Mouse (Mus musculus) lung, embryonic 16.5 days (tissue): ENCODE measurements around the gene Gdpd3. TPM values are rescaled to one million over a fixed set of nuclear protein-coding genes. Genes with fewer than 3 reads are reported as not detected.

Experiments used
- ATAC-seq: fragments of 200-750 bp; cut with Nextera tagmentation; 2 replicates; pipeline ENCODE4 v1.8.0; 2017; ENCODE audit warnings: low read depth, mild to moderate bottlenecking, moderate library complexity
- H3K27ac ChIP-seq: fragments of 300-500 bp; sonication (generic); 2 replicates; pipeline ENCODE4 v1.5.1; 2014; ENCODE audit warnings: mild to moderate bottlenecking, control low read depth, low read length
- H3K27me3 ChIP-seq: fragments of 300-500 bp; sonication (generic); 2 replicates; pipeline ENCODE4 v1.6.1; 2014; ENCODE audit warnings: low read depth, low read length, mixed read lengths; ENCODE audit not compliant: control insufficient read depth, insufficient read depth
- H3K36me3 ChIP-seq: fragments of 300-500 bp; sonication (generic); 2 replicates; pipeline ENCODE4 v1.6.1; 2014; ENCODE audit warnings: low read length; ENCODE audit not compliant: control insufficient read depth, insufficient read depth
- H3K4me1 ChIP-seq: fragments of 300-500 bp; sonication (generic); replicated peaks from 2 replicates; pipeline ENCODE4 v1.6.1; 2014; ENCODE audit warnings: low read length, mixed read lengths; ENCODE audit not compliant: control insufficient read depth, insufficient read depth
- H3K4me2 ChIP-seq: fragments of 300-500 bp; sonication (generic); 2 replicates; pipeline ENCODE4 v1.6.1; 2014; ENCODE audit warnings: low read depth, low read length, control low read depth
- H3K4me3 ChIP-seq: fragments of 300-500 bp; sonication (generic); 2 replicates; pipeline ENCODE4 v1.5.1; 2014; ENCODE audit warnings: mild to moderate bottlenecking, low read length, control low read depth
- H3K9ac ChIP-seq: fragments of 300-500 bp; sonication (generic); 2 replicates; pipeline ENCODE4 v1.6.1; 2014; ENCODE audit warnings: low read length, control low read depth
- H3K9me3 ChIP-seq: fragments of 300-500 bp; sonication (generic); 2 replicates; pipeline ENCODE4 v1.6.1; 2016; ENCODE audit warnings: low read length; ENCODE audit not compliant: control insufficient read depth
- WGBS: fragments of 180-500 bp; shearing (Covaris S2); extraction: QIAGEN DNeasy Blood & Tissue Kit; methylation state at CpG from one replicate; pipeline ENCODE4 v1.1.7; 2014; 5-methylcytosine and 5-hydroxymethylcytosine counted together
- polyA plus RNA-seq: library from polyadenylated mRNA; unstranded; fragments of >200 nt; fragmentation: Nextera tagmentation; extraction: Ambion mirVana; gene quantifications from 2 replicates; pipeline ENCODE4 v1.2.1, GENCODE M21; 2015

The Gdpd3 gene
- polyA plus RNA-seq, 1 experiment from 2014 or later, result 4.2 TPM

DNA sequence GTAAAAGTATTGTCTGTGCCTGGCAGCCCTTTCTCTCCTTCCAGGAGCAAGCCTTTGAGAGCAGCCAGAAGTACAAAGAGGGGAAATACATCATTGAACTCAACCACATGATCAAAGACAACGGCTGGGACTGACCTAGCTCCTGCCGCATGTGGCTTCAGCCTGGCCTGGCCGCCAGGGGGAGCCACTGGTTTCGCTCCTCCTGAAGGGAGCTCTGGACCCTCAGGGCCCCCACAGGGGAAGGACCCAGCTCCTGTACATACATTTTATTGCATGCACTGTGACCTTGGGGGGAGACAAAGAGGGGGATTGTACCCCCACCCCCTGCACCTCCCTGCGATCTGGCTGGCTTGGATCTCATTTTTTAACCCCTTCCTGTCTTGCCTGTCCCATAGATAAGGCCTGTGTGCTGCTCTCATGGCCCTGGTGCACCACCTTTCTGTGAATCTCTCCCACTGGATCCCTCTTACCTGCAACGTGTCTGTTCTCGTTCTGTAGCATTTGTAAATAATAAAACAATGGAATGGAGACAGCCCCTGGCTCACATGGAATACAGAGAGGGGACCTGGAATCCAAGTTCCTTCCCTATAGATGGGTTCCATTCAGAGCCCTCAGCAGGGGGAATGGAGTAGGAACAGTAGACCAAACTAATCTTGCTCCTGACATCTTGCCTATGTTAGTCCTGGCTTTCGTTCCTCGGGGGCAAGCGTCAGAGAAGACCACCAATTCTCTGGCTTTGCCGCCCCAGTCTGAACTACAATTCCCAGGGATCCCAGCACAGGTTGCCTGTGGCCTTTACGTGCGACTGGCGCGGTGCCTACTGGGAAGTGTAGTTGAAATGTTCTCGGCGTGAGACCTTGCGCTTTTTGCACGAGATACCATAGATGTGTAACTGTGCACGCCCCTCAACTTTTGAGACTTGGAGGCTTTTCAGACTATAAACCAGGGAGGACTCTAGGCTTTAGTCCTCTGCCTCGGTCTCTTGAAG lies 14.1 kb downstream of the Gdpd3 start:
- Histone ChIP-seq H3K9me3 (no peaks in the 10 kb centered on the region), H3K9ac (peak overlapping the region; percentile 69), H3K4me2 (peak overlapping the region; percentile 93), H3K4me1 (peaks cover 37% of the 10 kb centered on the region), H3K4me3 (peak overlapping the region; percentile 52), H3K27me3 (no peaks in the 10 kb centered on the region), H3K27ac (peak overlapping the region; percentile 63), H3K36me3 (peaks cover 23% of the 10 kb centered on the region)
- peak; percentile 59 for ATAC-seq
- WGBS, result 0% methylated on average over 21 of the region's 21 CpGs

DNA sequence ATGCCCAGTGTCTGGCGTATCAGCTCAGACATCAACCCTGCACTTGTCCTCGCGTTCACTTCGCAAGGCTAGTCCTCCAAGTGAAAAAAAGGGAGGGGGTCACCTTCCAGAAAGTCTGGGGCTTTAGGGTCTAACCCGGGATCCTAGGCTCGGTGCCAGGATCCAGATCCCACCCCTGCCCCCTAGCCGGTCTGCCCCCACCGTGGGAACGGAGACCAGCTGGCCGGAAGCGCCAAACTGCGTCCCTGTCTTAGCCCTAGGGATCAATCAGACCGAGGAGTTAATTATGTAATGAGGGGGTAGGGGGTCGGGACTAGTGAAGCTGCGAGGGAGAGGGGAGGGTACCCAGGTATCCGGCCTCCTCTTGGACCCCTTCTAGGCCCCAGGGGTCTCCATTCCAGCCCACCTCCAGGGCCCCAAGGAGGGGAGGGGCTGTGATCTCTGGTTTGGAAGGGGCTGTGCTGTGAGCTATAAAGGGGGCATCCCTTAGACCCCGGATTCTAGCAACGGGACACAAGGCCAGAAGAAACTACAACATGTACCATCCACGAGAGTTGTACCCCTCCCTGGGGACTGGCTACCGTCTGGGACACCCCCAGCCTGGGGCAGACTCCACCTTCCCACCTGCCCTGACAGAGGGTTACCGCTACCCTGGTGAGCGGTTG lies 15.0 kb downstream of the Gdpd3 start, which contains the start of gene Tbx6:
Gene Tbx6, plus strand, starts transcription at position 513 of the 665 bp plus-strand sequence.
- no peaks in the 10 kb centered on the region for H3K9me3 ChIP-seq
- H3K9ac ChIP-seq, result peak within 1 kb of the TSS; percentile 69
- peak within 1 kb of the TSS; percentile 93 for H3K4me2 ChIP-seq
- peaks cover 30% of the 10 kb centered on the region for H3K4me1 ChIP-seq
- WGBS, result 7% methylated on average over 22 of the region's 22 CpGs
- H3K4me3 ChIP-seq, result peak within 1 kb of the TSS; percentile 52
- H3K27me3 ChIP-seq, result no peaks in the 10 kb centered on the region
- peaks cover 28% of the 10 kb centered on the region for H3K36me3 ChIP-seq
- peak; percentile 1; the same call in 1 of the 2 replicates for ATAC-seq
- no peak within 1 kb of the TSS for H3K27ac ChIP-seq

DNA sequence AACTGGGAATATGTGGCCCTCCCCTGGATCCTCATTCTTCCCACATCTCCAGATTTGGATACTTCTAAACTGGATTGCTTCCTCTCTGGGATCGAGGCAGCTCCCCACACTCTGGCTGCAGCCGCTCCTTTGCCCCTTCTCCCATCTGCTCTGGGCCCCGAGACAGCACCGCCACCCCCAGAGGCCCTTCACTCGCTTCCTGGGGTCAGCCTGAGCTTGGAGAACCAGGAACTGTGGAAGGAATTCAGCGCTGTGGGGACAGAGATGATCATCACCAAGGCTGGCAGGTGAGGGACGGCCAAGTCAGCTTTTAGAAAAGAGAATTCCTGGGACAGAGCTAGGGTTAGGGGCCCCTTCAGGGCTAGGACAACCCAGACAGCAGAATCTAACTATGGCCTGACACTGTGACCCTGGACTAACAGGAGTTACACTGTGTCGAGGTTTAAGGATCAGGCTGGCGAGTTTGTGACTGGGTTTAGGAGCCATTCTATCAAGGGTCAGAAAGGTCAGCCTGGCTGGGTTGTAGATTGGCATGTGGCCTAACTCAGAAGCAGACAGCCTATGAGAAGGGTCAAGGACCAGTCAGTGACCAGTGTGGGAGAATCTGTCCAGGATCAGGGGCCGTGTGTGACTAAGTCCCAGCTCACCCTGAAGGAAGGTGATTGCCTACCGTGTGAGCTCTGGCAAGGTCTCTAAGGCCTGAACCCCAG lies 15.7 kb downstream of the Gdpd3 start:
- H3K36me3 ChIP-seq, result peaks cover 34% of the 10 kb centered on the region
- H3K4me2 ChIP-seq, result no peak overlapping the region
- H3K4me3 ChIP-seq, result no peak overlapping the region
- no peak overlapping the region for H3K27ac ChIP-seq
- H3K9ac ChIP-seq, result peak overlapping the region; percentile 69; the same call in 1 of the 2 replicates
- peaks cover 28% of the 10 kb centered on the region for H3K4me1 ChIP-seq
- ATAC-seq, result no peak
- H3K27me3 ChIP-seq, result no peaks in the 10 kb centered on the region
- H3K9me3 ChIP-seq, result no peaks in the 10 kb centered on the region
- WGBS, result 39% methylated on average over 11 of the region's 11 CpGs

DNA sequence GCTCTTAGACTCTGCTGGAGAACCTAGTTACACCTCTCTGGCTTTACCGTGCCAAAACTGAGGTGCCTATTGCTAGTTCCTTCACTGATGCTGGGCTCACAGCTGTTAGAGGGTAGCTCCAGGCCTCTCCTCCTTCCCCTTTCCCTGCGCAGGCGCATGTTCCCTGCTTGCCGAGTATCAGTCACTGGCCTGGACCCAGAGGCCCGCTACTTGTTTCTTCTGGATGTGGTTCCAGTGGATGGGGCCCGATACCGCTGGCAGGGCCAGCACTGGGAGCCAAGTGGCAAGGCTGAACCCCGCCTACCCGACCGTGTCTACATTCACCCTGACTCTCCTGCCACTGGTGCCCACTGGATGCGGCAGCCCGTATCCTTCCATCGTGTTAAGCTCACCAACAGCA lies 16.6 kb downstream of the Gdpd3 start:
- Histone ChIP-seq H3K27ac (no peak overlapping the region), H3K4me3 (no peak overlapping the region), H3K4me2 (no peak overlapping the region), H3K27me3 (no peaks in the 10 kb centered on the region), H3K36me3 (peaks cover 43% of the 10 kb centered on the region), H3K4me1 (peaks cover 23% of the 10 kb centered on the region), H3K9me3 (no peaks in the 10 kb centered on the region), H3K9ac (no peak overlapping the region)
- 76% methylated on average over 13 of the region's 13 CpGs for WGBS
- no peak for ATAC-seq

DNA sequence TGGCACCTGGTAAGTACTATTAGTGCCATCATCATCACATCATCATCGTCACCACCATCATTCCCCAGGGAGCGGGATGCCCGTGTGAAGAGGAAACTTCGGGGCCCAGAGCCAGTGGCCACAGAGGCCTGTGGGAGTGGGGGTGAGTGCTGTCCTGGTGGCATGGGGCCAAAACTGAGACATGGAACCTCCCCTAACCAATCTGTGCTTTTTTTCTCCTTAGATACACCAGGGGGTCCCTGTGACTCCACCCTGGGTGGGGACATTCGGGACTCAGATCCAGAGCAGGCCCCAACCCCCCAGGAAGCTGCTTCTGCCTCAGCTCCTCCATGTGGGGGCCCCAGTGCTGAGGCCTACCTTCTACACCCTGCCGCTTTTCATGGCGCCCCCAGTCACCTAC lies 18.3 kb downstream of the Gdpd3 start:
- Histone ChIP-seq H3K9ac (no peak overlapping the region), H3K27ac (no peak overlapping the region), H3K4me1 (peaks cover 17% of the 10 kb centered on the region), H3K4me3 (no peak overlapping the region), H3K27me3 (no peaks in the 10 kb centered on the region), H3K36me3 (peaks cover 54% of the 10 kb centered on the region), H3K4me2 (no peak overlapping the region), H3K9me3 (no peaks in the 10 kb centered on the region)
- WGBS, result 75% methylated on average over 7 of the region's 7 CpGs
- ATAC-seq, result no peak

DNA sequence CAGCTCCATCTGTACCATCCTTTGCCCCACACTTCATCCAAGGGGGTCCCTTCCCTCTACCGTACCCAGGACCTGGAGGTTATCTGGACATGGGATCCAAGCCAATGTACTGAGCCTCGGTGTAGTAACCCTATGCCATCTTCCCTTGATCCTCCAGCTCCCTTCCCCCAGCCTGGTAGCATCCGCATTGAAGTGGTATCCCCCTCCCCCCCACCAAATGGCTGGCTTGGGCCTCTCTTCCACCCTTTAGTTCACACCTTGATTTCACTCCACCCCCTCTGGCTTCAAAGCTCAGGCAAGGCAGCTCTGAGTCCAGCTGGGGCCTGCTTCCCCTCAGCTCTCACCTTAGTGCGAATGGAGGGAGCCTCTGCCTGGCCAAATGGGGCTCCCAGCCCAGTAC lies 18.9 kb downstream of the Gdpd3 start:
- Histone ChIP-seq H3K36me3 (peaks cover 58% of the 10 kb centered on the region), H3K4me1 (peaks cover 11% of the 10 kb centered on the region), H3K4me2 (no peak overlapping the region), H3K27ac (no peak overlapping the region), H3K27me3 (no peaks in the 10 kb centered on the region), H3K4me3 (no peak overlapping the region), H3K9ac (no peak overlapping the region), H3K9me3 (no peaks in the 10 kb centered on the region)
- no peak for ATAC-seq
- WGBS, result 69% methylated on average over 4 of the region's 4 CpGs

DNA sequence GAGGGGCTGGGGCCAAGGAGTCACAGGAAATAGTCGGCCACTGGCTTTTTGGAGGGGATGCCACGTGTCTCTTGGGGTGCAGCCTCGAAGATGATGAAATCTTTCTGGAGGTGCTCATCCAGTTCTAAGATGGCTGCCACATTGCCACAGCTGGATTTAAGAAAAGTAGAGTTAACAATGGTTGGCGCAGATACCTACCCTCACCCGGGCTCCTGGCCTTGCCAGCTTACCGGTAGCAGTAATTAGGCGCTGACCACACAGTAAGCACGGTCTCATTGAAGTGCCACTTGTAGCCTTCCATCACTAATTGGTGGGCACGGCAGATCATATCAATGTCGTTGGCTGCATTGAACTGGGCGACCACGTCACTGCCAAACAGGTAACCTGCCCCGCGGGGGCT lies 20.0 kb downstream of the Gdpd3 start:
- Histone ChIP-seq H3K36me3 (peaks cover 60% of the 10 kb centered on the region), H3K9me3 (no peaks in the 10 kb centered on the region), H3K27me3 (no peaks in the 10 kb centered on the region), H3K4me3 (no peak overlapping the region), H3K4me1 (peaks cover 12% of the 10 kb centered on the region), H3K27ac (no peak overlapping the region), H3K9ac (no peak overlapping the region), H3K4me2 (no peak overlapping the region)
- 90% methylated on average over 14 of the region's 14 CpGs for WGBS
- no peak for ATAC-seq

DNA sequence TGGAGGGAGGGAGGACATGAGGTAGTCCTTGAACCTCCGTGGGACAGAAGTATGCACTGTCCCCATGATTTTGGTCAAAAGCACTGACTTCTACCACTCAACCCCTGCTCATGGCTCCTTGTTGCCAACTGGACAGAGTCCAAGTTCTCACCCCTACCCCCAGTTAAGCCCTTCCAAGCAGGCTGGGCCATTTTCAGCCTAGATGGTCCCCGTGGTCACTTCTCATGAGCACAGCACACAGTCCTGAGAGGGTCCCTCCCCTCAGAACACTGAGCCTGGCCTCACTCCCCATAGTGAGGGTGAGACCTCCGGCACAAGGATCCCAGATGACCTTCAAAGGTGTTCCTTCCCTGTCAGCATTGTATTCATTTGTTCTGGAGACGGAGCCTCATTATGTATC lies 23.0 kb downstream of the Gdpd3 start:
- Histone ChIP-seq H3K27ac (no peak overlapping the region), H3K4me3 (no peak overlapping the region), H3K9ac (no peak overlapping the region), H3K4me2 (no peak overlapping the region), H3K27me3 (no peaks in the 10 kb centered on the region), H3K9me3 (no peaks in the 10 kb centered on the region), H3K4me1 (peaks cover 13% of the 10 kb centered on the region), H3K36me3 (peaks cover 54% of the 10 kb centered on the region)
- WGBS, result 86% methylated on average over 4 of the region's 4 CpGs
- no peak for ATAC-seq
